Mouse (Mus musculus) brain, embryonic 14.5 days (tissue): ENCODE measurements at regions not wholly inside any gene's neighbourhood (a gene's known extent, or its start where the extent isn't known, plus 50 kb on each side); places are given as distances from the start of the nearest gene placed in this dataset.

Experiments used
- CTCF ChIP-seq: fragments of 200-500 bp; IDR thresholded peaks from 2 replicates; pipeline ENCODE4 v1.5.1; 2012; ENCODE audit warnings: inconsistent platforms, mild to moderate bottlenecking, moderate library complexity, borderline replicate concordance; ENCODE audit not compliant: insufficient read depth, insufficient read length; ENCODE audit errors: extremely low read depth
- POLR2A ChIP-seq: fragments of 200-500 bp; IDR thresholded peaks from 2 replicates; pipeline ENCODE4 v1.6.1; 2012; ENCODE audit warnings: mild to moderate bottlenecking, inconsistent platforms, borderline replicate concordance; ENCODE audit not compliant: poor library complexity, insufficient read depth, insufficient read length, severe bottlenecking; ENCODE audit errors: extremely low read depth

GRCm38 (mm10) chr2:72555556-72555955, 79.6 kb downstream of the Cdca7 start:
- TF ChIP-seq POLR2A (no peak), CTCF (no peak)
